Mouse (Mus musculus): ENCODE results near the gene BC029722. TPM values are rescaled to one million over a fixed set of nuclear protein-coding genes. Genes with fewer than 3 reads are reported as not detected.

The BC029722 gene
- total and polyA plus RNA-seq, 3 experiments = 12.4 to 33.8 (median 22.7) TPM

DNA sequence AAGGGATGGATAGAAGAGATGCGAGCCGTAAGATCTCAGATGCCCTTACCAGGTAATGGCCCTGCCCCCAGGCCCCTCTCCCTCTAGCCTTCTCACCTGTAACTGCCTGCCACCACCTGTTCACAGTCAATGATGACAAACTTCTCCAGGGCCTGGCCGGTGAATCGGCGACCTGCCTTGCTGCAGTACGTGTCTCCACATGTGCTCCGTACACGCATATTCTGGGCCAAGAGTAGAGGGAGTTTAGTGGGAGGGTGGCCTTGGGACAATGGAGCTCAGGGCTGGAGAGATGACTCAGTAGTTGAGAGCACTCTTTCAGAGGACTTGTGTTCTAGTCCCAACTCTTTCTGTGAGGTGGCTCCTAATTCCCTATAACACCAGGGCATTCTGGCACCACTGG is 11.6 kb upstream of the BC029722 start:
- in situ Hi-C loops (cut with MboI; ENCODE audit: low pct_ligation_motif_present, low pct_unique_long_range_greater_than_20kb, low sequenced_read_pairs) (loop anchor here (25.0 kb wide), 1 partner anchor 306 kb away; the partner anchor contains the start of genes Gm28036, Nfs1 and Romo1), dilution Hi-C loops (cut with MboI; ENCODE audit: extremely low pct_ligation_motif_present, extremely low pct_unique_long_range_greater_than_20kb, low sequenced_read_pairs) (no loop called here)
- H3K4me2 ChIP-seq (ENCODE audit: insufficient read depth, low read depth, poor library complexity, severe bottlenecking) = no peak overlapping the region
- DNase-seq (ENCODE audit: extremely low read depth) = no peak
- no peak overlapping the region for H3K9ac ChIP-seq (ENCODE audit: insufficient read depth, low read depth)
- H3K4me1 ChIP-seq (ENCODE audit: control insufficient read depth in 1 of 2, insufficient read depth in 2 of 2) = peaks cover 4 to 12% of the 10 kb centered on the region in 2 experiments; a peak in 3 of 4 replicates
- peaks cover 11% of the 10 kb centered on the region for H3K27me3 ChIP-seq (replicated peaks)
- no peaks in the 10 kb centered on the region for H3K36me3 ChIP-seq (replicated peaks in 1 of 2; ENCODE audit: control insufficient read depth in 1 of 2, insufficient read depth in 1 of 2, low read length in 1 of 2)
- H3K27ac ChIP-seq (ENCODE audit: insufficient read depth, low read depth) = no peak overlapping the region
- TF ChIP-seq UBTF (IDR thresholded peaks at IDR 0.05; ENCODE audit: low read depth, low read length) (no peak), NRF1 (IDR thresholded peaks at IDR 0.05; ENCODE audit: low read depth, low read length) (no peak), TCF12 (IDR thresholded peaks at IDR 0.05; ENCODE audit: low read depth, low read length) (no peak), POLR2A (IDR thresholded peaks at IDR 0.05; ENCODE audit: low read depth, low read length) (no peak), JUND (conservative IDR thresholded peaks at IDR 0.05; ENCODE audit: low read depth, low read length) (no peak), USF1 (IDR thresholded peaks at IDR 0.05; ENCODE audit: low read depth, low read length) (no peak), MAZ (IDR thresholded peaks at IDR 0.05; ENCODE audit: low read depth, low read length) (no peak), BHLHE40 (IDR thresholded peaks at IDR 0.05; ENCODE audit: low read depth, low read length) (no peak), RCOR1 (conservative IDR thresholded peaks at IDR 0.05; ENCODE audit: low read depth, low read length) (no peak), E2F4 (IDR thresholded peaks at IDR 0.05; ENCODE audit: insufficient replicate concordance, low read depth, low read length) (no peak), MXI1 (IDR thresholded peaks at IDR 0.05; ENCODE audit: low read depth, low read length) (no peak), PAX5 (IDR thresholded peaks at IDR 0.05; ENCODE audit: low read length) (no peak), MEF2A (IDR thresholded peaks at IDR 0.05; ENCODE audit: borderline replicate concordance, low read depth, low read length) (no peak), NELFE (IDR thresholded peaks at IDR 0.05; ENCODE audit: low read depth, low read length) (no peak), CTCF (conservative IDR thresholded peaks at IDR 0.05 in 1 of 2, IDR thresholded peaks at IDR 0.05 in 1 of 2; ENCODE audit: low read depth in 2 of 2, low read length in 2 of 2) (no peak)
- H3K9me3 ChIP-seq (replicated peaks; ENCODE audit: low read length) = no peaks in the 10 kb centered on the region
- H3K4me3 ChIP-seq (replicated peaks in 1 of 3; ENCODE audit: low read depth in 2 of 3, low read length in 2 of 3, poor library complexity in 1 of 3) = no peak overlapping the region
- H3K79me2 ChIP-seq (replicated peaks; ENCODE audit: control insufficient read depth, extremely low read depth, insufficient read depth, poor library complexity, severe bottlenecking) = peaks cover 6% of the 10 kb centered on the region

DNA sequence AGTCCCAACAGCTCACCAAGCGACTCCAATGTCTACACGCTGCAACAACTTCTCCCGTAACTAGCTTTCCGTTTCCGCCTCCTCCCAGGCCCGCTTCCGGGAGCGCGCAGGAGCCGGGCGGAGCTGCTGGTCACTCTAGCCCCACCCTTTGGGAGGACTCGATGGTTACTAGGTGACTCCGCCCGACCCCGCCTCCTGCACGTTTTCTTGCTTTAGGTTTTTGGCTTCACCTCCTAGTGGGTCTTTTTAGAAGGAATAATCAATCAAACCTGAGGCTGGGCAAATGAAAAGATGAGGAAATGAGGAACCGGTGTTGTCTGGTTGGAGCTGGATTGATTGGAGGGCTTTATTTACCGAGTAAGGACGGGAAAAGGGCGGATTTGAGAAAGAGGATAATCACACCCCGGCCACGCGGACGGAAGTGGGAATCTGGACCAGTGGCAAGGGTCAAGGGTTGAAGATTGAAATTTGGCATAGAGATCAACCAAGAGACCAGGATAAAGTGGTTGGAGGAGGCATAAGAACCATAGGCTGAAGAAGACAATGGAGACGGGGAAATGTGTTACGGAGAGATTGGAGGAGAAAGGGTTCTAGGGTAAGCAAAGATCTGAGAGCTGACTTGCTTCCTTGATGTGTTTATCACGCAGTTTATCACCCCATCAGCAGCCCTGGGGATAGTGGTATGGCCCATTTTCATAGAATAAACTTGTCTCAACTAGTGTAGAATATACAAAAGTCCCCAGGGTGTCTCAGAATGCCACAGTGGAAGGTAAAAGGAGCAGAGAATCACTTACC is 7.6 kb upstream of the BC029722 start, which contains the start of gene Eif6:
Eif6 (minus strand) TSS at position 296 of the 795 bp plus-strand sequence.
- peaks cover 31% of the 10 kb centered on the region for H3K79me2 ChIP-seq (replicated peaks; ENCODE audit: control insufficient read depth, extremely low read depth, insufficient read depth, poor library complexity, severe bottlenecking)
- dilution Hi-C loops (cut with MboI; ENCODE audit: extremely low pct_ligation_motif_present, extremely low pct_unique_long_range_greater_than_20kb, low sequenced_read_pairs) (no loop called here), in situ Hi-C loops (cut with MboI; ENCODE audit: low pct_ligation_motif_present, low pct_unique_long_range_greater_than_20kb, low sequenced_read_pairs) (loop anchor here (25.0 kb wide), 1 partner anchor 310 kb away; the partner anchor contains the start of genes Gm28036, Nfs1 and Romo1)
- H3K4me3 ChIP-seq (replicated peaks in 1 of 3; ENCODE audit: low read depth in 2 of 3, low read length in 2 of 3, poor library complexity in 1 of 3) = peak within 1 kb of the TSS; percentile 79 to 95 (median 92)
- peak within 1 kb of the TSS; percentile 47 for H3K27ac ChIP-seq (ENCODE audit: insufficient read depth, low read depth)
- H3K4me2 ChIP-seq (ENCODE audit: insufficient read depth, low read depth, poor library complexity, severe bottlenecking) = peak within 1 kb of the TSS; percentile 92
- H3K9ac ChIP-seq (ENCODE audit: insufficient read depth, low read depth) = peak within 1 kb of the TSS; percentile 95
- peaks cover 4 to 32% of the 10 kb centered on the region in 2 experiments; a peak in 3 of 4 replicates for H3K4me1 ChIP-seq (ENCODE audit: control insufficient read depth in 1 of 2, insufficient read depth in 2 of 2)
- peak; percentile 94 for DNase-seq (ENCODE audit: extremely low read depth)
- peaks cover 22 to 27% of the 10 kb centered on the region in 2 experiments for H3K36me3 ChIP-seq (replicated peaks in 1 of 2; ENCODE audit: control insufficient read depth in 1 of 2, insufficient read depth in 1 of 2, low read length in 1 of 2)
- no peaks in the 10 kb centered on the region for H3K27me3 ChIP-seq (replicated peaks)
- H3K9me3 ChIP-seq (replicated peaks; ENCODE audit: low read length) = no peaks in the 10 kb centered on the region
- TF ChIP-seq NELFE (IDR thresholded peaks at IDR 0.05; ENCODE audit: low read depth, low read length) (peak; percentile 93), TCF12 (IDR thresholded peaks at IDR 0.05; ENCODE audit: low read depth, low read length) (peak; percentile 83), KAT2A (IDR thresholded peaks at IDR 0.05; ENCODE audit: insufficient replicate concordance, low read length) (peak; percentile 79; the same call in 1 of the 2 replicates), POLR2AphosphoS2 (IDR thresholded peaks at IDR 0.05; ENCODE audit: low read depth, low read length) (peak; percentile 73), PAX5 (IDR thresholded peaks at IDR 0.05; ENCODE audit: low read length) (no peak), UBTF (IDR thresholded peaks at IDR 0.05; ENCODE audit: low read depth, low read length) (no peak), ZKSCAN1 (IDR thresholded peaks at IDR 0.05; ENCODE audit: borderline replicate concordance, low read depth, low read length) (no peak), JUN (IDR thresholded peaks at IDR 0.05; ENCODE audit: insufficient read depth, low read depth, low read length) (no peak), GABPA (IDR thresholded peaks at IDR 0.05; ENCODE audit: insufficient replicate concordance, low read depth, low read length) (no peak; the same call in 1 of the 2 replicates), MAZ (IDR thresholded peaks at IDR 0.05; ENCODE audit: low read depth, low read length) (peak; percentile 86), USF1 (IDR thresholded peaks at IDR 0.05; ENCODE audit: low read depth, low read length) (no peak), CHD2 (IDR thresholded peaks at IDR 0.05; ENCODE audit: low read length) (no peak), NRF1 (IDR thresholded peaks at IDR 0.05; ENCODE audit: low read depth, low read length) (peak; percentile 71), MAFK (IDR thresholded peaks at IDR 0.05; ENCODE audit: insufficient replicate concordance, low read length) (no peak), MAX (IDR thresholded peaks at IDR 0.05; ENCODE audit: low read length) (no peak; the same call in 1 of the 2 replicates), BHLHE40 (IDR thresholded peaks at IDR 0.05; ENCODE audit: low read depth, low read length) (peak; percentile 98), ELF1 (IDR thresholded peaks at IDR 0.05; ENCODE audit: low read depth, low read length) (peak; percentile 97), ZC3H11A (IDR thresholded peaks at IDR 0.05; ENCODE audit: low read depth, low read length) (no peak), HCFC1 (IDR thresholded peaks at IDR 0.05; ENCODE audit: low read depth, low read length) (peak; percentile 88), SIN3A (IDR thresholded peaks at IDR 0.05; ENCODE audit: low read length) (peak; percentile 97), MEF2A (IDR thresholded peaks at IDR 0.05; ENCODE audit: borderline replicate concordance, low read depth, low read length) (peak; percentile 37; the same call in 1 of the 2 replicates), RAD21 (IDR thresholded peaks at IDR 0.05; ENCODE audit: low read depth, low read length) (no peak), SMC3 (IDR thresholded peaks at IDR 0.05; ENCODE audit: low read depth, low read length) (no peak)

Measured in CH12.LX (cell line).